Mouse (Mus musculus): ENCODE measurements around the gene Greb1.
A peak's percentile ranks its signal among the peaks of the same experiment; 100 is the strongest.

Greb1 gene

DNA sequence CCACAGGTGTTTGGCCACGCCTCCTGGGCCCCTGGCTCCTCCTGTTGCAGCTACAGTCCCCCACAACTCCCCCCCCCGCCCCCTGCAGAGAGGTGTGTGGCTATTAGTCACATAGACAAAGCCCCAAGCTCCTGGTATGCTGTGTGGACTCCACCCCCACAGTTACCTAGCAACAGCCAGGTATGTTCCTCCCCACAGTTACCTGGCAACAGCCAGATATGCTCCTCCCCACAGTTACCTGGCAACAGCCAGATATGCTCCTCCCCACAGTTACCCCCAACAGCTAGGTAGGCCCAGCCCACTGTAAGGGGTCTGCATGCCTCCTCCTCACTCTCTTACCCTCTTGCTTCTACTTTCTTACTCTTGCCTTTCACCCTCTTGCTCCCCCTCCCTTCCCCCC lies 135.7 kb downstream of the Greb1 start:
- no peak for DNase-seq

DNA sequence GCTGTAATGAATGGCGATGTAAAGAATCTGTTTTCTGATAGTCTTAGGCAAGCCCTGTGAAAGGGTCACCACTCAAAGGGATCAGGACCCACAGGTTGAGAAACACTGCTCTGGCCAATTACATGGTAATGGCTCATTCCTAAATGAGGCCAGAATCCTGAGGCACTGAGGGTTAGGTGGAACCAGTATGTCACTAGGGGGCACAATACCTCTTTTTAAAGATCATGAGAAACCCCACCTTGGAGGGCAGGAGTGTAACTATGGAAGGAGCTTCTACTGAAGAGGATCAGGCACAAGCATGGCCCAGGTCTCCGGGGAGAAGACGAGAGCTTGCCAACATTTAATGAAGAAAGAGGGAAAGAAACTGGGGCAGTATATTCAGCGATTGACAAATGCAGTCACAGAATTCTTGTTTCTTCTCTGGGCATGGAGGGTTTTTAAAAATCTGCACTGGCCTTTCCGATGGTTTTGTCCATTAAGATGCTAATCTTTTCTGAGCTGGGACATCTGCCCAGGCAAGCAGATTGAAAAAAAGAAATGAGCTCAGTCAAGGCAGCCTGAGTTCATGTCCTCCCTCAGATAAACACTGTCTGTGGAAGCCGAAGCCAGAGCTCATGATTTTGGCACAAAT lies 137.6 kb downstream of the Greb1 start:
- DNase-seq = no peak

DNA sequence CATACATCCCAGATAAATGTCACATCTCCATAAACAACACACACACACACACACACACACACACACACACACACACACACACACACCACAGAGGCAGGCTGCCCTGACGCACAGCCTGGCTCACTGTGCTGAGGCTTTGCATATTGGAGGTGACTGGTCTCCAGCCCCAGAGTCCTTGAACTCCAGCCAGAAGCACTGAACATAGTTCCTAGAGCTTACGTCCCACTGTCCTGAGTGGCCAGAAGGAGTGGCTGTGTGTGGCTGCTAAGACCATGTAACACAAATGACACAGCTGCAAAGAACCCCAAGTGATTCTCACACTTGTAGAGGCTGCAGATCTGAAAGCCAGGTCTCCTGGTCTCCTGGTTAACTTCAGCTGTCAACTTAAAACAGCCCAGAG lies 138.8 kb downstream of the Greb1 start:
- DNase-seq = no peak

DNA sequence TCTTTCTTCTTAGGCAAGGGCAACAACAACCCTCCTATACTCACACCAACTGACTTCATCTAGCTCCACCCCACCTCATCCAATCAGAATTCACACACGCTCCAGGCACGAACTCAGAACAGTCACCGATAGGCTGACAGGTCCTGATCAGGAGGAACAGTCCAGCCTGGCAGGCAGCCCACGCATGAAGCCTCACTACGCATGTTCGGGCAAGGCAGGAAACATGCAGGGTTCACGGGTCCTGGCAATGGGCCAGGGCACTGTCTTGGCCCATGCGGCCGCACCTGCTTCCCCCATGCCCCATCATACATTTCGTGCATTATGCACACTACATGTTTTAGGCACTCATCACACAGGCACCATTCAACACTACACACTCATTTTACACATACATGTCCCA lies 139.2 kb downstream of the Greb1 start:
- DNase-seq = no peak

DNA sequence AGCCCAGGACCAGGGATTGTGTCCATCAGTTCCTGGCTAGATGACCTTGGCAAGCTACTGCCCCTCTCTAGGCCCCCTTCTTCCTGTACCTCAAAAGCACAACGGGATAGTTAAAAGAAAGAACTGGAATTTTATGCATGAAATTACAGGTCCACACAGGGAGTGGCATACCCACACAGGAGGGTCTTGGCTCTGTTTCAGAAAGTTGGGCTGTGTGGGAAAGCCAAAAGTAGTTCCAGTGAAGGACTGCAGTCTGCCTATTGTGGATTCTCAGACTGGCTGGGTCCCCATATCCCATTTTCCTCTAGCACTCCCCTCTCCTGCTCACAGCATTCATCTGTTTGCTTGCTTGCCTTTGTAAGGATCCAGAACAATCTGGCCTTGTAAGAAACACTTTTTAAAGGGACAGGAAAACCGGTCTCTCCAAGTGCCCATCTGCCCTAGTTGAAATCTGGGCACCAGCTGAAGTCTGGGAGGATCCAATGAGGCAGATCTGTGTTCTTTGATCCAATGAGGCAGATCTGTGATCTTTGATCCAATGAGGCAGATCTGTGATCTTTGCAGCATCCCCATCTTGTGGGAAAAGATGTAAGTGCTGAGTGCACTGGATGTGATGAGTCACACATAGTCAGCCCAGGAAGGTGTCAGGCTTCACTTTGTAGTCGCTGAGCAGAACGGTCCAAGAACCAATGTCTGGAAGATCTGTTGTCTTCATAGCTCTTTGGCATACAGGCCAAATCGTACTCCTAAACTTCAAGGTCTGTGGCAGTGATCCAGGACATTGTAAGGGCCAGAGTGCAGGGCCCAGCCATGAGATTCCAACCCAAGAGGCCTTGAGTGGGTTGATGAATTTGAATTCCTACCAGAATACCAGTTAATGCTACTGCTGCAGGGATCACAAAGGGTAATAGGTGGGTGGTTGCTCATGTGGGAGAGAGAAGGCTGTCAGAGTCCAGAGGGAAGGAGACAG lies 143.5 kb downstream of the Greb1 start:
- DNase-seq = no peak

DNA sequence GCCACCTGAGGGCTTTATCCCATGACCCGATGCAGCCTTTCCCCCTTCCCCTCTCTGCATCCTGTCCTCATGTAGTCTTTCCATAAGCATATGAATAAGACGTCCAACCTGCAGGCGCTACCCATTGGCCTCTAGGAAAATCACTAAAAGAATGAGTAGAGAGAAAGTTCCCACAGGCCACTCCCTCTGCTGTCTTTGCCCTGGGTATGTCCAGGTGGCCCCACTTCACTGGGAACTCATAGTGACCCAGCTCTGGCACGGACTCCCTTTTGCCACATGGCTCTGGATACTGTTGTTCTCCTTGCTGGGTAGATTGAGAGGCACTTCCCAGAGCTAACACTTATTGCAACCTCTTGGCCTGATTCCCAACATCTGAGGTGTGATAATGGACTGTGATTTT lies 145.1 kb downstream of the Greb1 start:
- no peak for DNase-seq

DNA sequence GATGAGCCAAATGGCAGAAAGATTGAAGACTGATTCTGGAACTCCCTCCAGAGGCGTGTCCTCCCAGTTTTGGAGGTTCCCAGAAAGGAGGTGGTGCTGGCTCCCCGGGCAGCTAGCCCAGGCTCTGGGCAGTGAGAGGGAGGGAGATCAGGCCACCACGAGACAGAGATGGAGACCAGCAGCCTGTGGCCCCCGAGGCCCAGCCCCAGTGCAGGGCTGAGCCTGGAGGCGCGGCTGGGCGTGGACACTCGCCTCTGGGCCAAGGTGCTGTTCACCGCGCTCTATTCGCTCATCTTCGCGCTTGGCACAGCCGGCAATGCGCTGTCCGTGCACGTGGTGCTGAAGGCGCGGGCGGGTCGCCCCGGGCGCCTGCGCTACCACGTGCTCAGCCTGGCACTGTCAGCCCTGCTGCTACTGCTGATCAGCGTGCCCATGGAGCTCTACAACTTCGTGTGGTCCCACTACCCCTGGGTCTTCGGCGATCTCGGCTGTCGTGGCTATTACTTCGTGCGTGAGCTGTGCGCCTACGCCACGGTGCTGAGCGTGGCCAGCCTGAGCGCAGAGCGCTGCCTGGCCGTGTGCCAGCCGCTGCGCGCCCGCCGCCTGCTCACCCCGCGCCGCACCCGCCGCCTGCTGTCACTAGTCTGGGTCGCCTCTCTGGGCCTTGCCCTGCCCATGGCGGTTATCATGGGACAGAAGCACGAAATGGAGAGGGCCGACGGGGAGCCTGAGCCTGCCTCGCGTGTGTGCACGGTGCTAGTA lies 147.2 kb downstream of the Greb1 start, which contains the start of gene Ntsr2:
TSS of gene Ntsr2 (plus strand) at position 51 of the 762 bp plus-strand sequence.
- DNase-seq = peak; percentile 14

DNA sequence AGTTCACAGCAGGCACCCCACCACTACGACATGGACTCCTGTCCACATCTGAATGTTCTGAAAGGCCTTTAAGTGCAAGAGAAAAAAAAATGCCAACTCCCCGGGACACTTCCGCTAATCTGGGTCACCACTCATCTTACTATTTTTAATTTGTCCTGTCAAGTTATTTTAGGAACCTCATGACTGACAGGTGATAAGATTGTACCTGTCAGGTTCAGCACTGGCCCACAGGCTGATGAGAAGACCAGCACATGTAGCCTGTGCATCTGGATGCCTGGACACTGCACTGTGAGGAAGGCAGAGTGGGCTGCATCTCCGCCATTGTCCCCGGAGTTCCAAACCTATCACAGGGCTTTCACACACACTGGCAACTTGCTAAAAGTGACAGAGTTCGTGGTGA lies 150.9 kb downstream of the Greb1 start:
- no peak for DNase-seq

DNA sequence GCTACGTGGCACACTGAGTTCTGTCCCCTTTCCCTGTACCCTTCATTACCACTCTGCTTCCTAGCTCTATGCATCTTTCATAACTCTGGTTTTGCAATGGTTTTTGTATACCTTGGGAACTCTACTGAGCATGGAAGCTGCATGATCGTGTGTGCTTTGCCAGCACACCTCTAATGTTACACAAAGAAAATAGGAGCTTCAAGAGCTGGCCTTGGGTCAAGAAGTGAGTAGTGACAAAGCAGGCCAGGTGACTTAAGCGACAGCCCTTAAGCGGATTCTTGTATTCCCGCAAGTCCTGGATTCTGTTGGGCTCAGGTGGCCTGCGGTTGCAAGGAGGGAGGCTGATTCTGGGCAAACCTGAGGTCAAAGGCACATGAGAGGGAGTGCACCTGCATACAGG lies 152.4 kb downstream of the Greb1 start:
- no peak for DNase-seq

DNA sequence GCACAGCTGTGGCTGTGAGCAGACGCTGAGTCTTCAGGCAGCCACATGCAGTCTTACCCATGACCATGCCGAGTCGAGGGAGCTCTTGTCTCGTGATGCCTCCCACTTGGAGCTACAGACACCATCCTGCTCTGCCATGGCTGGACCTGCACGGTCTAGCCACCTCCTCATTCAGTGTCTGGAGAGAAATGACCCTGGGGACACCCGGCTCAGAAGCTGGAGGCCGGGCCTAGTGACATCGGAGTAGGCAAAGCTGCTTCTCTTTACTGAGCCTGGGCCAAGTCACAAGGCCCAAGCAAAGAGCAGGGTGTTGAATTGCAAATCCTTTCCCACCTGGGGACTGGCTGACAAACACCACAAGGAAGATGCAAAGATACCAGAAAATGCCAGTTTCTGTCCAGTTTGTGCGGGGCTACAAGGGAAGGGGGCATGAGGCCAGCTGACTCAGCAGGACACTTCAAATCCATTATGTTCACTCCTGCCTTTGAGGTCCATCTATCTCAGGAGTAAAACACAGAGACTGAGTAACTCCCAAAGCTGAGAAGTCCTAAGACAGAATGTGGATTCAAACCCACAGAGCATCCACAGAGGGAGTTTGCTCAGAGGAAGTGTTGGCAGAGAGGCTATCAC lies 153.8 kb downstream of the Greb1 start:
- DNase-seq = no peak

DNA sequence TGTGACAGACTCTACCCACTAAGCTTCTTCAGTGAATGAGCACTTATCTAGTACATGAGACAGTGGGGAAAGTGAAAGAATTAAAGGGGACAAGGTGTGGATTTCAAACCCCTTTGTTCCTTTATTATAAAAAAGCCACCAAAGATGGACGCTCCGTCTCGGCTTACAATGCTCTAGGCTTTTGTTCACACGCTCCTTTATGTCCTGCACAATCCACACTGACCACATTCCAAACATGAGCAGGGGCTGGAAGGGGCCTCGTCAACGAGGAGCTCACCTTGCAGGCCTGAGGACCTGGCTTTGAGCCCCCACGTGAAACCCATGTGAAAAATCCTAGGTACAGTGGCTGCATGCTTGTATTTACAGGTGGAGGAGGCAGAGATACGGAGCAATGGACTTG lies 156.0 kb downstream of the Greb1 start:
- DNase-seq = no peak

DNA sequence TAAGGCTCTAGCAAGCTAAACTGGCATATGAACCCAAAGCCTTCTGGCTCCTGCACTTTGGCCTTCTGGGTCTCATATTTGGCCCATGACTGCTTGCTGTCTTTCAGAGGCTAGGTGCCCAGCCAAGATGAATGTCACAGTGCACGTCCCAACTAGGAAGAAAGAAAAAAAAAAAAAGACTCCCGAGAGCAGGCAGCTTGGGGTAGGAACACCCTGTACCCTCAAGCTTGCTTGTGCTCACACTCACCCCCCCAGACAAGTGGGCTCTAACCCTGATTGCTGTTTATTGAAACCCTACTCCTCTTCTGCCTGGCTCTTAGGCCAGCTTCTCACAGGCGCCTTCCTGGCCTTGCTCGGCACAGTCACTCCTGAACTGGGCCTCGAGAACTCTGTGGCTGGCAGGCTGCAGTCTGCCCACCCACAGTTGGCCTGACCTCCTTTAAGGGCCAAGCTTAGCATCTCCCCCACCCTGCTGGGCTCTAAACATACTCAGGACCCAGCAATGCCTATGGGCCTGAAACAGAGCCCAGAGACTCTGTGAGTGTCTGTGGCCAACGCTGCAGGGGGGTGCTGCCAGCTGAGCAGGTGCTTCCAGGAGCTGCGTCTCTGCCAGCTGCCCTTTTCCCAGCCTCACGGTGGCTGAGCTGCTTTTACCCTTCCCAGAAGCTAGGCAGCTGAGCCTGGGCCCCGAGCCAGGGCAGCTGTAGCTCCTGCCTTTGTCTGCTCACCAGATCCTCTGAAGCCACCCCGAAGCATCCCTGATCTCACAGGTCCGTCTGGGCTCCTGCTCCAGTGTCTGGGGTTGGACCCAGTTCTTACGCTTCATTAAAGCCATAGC lies 157.0 kb downstream of the Greb1 start:
- DNase-seq = no peak

DNA sequence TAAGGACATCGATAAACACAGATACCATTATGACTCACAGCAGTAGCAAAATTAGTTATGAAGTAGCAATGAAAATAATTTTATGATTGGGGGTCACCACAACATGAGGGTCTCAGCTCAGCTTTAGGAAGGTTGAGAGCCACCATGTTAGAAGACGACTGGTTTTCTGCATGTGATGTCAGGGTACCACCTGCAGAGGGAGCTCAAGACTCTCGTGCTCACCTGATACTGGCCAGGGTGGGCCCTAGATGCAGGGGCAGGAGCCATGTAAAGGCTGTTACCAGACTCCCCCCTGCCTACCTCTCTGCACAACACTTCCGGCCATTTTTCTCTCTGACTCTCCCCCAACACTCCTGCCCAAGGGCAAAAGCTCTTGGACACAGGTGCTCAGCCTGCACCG lies 158.7 kb downstream of the Greb1 start:
- DNase-seq = no peak

DNA sequence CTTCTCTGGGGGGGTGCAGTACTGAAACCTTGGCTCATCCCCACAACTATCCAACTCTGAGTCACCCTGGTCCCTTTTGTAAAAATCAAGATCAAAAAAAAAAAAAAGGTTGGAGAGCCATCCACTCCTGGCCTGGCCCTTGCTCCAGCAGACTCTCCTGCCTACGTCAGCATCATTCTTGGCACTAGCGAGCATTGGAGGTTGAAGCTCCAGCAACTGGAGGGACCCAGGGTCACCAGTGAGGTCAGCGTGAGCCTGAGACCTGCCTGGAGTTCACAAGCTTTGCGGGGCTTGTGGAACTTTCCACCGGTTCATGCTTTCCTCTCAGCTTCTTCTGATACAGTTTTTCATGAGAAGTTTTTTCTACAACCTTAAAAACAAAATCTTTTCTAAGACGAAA lies 160.6 kb downstream of the Greb1 start:
- DNase-seq = no peak

DNA sequence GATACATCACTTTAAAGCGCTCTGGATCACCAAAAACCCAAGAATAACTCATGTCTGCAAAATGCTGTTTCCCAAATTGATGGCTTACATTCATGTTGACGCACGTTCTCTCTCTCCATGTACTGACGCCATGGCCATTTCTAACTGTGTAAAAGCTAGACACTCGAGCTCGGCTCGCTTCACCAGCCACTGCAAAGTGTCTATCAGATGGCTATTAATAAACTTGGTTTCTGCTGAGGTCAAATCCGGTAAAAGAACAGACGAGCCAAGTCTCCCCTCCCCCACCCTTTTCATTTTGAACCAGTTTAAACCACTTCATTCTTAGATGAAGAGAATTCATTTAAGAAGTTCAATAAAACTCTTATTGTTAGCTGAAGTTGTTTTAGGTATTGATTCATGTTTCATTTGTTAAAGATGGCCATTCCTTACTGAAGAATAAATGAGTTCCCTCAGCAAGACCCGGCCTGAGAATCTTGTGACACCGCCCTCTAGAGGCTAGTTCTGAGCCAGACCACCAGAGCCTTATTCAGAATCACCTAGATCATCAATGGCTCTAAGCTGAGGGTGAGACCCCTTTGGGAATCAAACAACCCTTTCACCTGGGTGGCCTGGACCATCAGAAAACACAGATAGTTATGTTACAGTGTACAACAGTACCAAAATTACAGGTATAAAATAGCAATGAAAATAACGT lies 161.5 kb downstream of the Greb1 start:
- no peak for DNase-seq

DNA sequence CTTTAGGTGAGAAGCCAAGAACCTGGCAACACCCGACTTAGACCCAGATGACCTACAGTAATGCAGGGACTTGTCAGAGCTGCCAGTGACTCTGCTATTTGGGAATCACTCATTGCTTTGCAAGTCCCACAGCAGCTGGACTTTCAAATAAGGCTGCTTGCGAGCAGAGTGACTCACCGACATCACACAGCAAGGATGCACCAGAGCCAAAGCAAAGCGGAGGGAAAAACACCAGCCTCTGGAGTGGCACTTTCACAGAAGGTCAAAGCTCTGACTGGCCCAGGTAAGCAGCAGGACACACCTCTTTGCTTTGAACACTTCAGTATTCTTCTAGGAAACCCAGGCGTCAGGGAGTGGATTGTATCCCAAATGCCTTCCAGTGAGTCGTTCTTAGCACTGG lies 164.9 kb downstream of the Greb1 start:
- no peak for DNase-seq

DNA sequence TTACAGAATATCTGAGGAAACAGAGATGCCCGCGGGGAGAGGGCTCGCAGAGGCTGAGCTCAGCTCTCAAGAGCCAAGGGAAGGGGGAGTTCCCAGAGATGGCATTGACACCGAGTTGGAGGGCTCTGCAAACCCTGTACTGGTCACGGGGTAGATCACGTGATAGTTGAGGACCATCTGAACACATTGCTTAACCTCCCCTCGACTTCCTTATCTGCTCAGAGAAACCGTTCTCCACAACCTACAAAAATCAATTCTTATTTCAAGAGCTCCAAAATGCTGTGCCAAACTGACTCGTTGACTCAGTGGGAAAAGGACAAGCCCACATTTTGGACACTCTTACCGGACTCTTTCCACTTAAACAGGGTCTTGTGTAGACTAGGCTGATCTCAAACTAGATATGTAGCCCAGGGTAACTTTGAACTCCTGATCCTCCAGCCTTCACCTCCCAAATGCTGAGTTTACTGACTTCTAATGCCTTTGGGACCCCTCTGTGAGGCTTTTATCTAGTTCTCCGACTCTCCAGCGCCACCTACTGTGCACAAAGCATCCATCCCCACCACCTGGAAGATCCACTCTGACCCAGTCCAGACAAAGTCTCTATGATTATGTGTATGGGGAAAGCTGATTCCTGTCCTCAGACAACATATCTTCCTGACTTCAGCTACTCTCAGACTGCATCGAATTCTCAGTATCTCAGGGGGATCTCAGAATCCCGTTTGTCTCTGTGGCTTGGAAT lies 166.4 kb downstream of the Greb1 start:
- DNase-seq = peak; percentile 34

DNA sequence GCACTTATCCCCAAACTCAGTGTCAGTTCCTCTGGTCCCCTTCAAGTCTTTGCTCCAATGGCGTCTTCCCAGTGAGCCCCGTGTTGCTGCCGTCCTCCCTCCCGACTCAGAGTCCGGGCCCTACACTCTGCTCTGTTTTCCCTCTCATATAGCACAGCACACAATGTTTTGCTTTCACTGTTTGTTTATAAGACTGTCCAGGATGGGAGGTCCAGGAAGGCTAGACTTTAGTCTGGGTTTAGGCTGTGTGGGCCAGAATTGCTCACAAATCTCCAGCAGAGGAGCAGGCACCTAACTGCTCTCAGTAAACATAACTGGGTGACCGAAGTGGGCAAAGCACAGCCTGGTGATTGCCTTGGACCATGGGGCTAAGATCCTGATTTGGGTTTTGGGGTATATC lies 167.5 kb downstream of the Greb1 start:
- no peak for DNase-seq

DNA sequence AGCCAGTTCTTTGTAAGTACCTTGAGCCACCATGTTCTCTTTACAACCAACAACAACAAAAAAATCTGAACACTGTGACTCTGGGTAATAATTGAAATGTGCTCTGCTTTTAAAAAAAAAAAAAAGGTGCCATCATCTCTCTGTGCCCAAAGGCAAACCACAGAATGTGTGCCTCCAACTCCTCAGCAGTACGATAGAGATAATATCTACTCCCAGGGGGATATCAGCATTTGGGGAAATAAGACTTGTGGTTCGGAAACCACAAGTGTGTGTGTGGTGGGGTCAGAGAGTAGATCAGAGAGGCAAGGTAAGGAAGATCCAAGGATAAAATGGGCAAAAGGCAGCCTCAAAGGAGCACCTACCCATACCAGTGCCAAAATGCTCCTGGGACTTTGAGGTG lies 169.3 kb downstream of the Greb1 start:
- DNase-seq = no peak

DNA sequence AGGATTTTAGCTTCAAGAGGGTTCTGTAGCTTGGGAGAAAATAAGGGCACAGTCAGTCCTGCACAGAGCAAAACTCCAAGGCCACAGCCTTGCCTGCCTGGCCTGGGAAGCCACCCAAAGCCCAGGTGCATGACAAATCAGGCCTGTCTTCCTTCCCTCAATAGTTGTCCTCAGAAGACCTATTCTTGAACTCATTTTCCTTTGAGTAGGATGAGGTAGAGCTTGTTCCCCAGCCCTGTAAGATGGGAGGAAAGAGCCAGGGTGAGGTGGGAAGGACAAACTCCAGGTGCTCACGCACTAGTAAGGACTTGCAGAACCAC lies 169.9 kb downstream of the Greb1 start:
- no peak for DNase-seq
